Mouse (Mus musculus) bone marrow macrophage, adult 2 months (primary cell): Measurements from ENCODE around the gene Adamts20. TPM values are rescaled to one million over a fixed set of nuclear protein-coding genes. Genes with fewer than 3 reads are reported as not detected.

ENCODE experiments used
- H3K27ac ChIP-seq: 2 replicates; pipeline ENCODE4 v1.5.1; 2012; ENCODE audit warnings: low read depth, low read length; ENCODE audit not compliant: insufficient read depth
- H3K4me1 ChIP-seq: 2 replicates; pipeline ENCODE4 v1.6.1; 2012; ENCODE audit warnings: low read length; ENCODE audit not compliant: control insufficient read depth, insufficient read depth
- H3K4me3 ChIP-seq: 2 replicates; pipeline ENCODE4 v1.5.1; 2012; ENCODE audit warnings: mild to moderate bottlenecking, low read length, moderate library complexity; ENCODE audit not compliant: insufficient read depth
- CTCF ChIP-seq: IDR thresholded peaks from 2 replicates; pipeline ENCODE4 v1.5.1; 2012; ENCODE audit warnings: low read depth, mild to moderate bottlenecking, low read length, moderate library complexity
- POLR2A ChIP-seq: IDR thresholded peaks from 2 replicates; pipeline ENCODE4 v1.6.1; 2012; ENCODE audit warnings: mild to moderate bottlenecking, low read depth, low read length, borderline replicate concordance
- polyA plus RNA-seq: library from polyadenylated mRNA; stranded (reverse); fragments of >200 nt; gene quantifications from 2 replicates; pipeline ENCODE4 v1.2.4, GENCODE M21; 2012; ENCODE audit not compliant: missing spikeins, insufficient read depth, insufficient read length

The Adamts20 gene
- polyA plus RNA-seq, 1 experiment: not detected

DNA sequence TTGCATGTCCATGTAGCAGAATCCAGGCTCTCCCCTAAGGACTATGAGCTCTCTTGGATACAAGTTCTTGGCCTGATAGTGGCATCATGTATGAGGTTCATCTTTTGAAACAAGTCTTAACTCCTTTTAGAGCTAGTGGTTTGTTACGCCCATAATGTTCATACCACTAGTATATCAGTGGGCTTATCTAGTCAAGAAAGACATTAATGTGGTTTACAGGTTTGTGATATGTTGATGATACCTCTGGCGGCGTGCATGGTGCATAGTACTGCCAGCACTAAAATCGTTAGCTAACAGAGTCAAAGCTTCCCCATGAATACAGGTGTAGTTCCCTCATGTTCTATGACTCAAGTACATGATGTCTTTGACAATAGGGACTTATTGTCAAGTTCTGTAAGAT, 205.7 kb downstream of the Adamts20 start:
- Histone ChIP-seq H3K4me1 (no peaks in the 10 kb centered on the region), H3K4me3 (no peak overlapping the region), H3K27ac (no peak overlapping the region)
- no peak for TF ChIP-seq CTCF
- no peak for TF ChIP-seq POLR2A

- Histone ChIP-seq H3K27ac (no peak overlapping the region), H3K4me1 (no peaks in the 10 kb centered on the region), H3K4me3 (no peak overlapping the region)
- no peak for TF ChIP-seq CTCF
- no peak for TF ChIP-seq POLR2A
Measured at GRCm38 (mm10) chr15:94255538-94255937, 209.7 kb downstream of the Adamts20 start.

DNA sequence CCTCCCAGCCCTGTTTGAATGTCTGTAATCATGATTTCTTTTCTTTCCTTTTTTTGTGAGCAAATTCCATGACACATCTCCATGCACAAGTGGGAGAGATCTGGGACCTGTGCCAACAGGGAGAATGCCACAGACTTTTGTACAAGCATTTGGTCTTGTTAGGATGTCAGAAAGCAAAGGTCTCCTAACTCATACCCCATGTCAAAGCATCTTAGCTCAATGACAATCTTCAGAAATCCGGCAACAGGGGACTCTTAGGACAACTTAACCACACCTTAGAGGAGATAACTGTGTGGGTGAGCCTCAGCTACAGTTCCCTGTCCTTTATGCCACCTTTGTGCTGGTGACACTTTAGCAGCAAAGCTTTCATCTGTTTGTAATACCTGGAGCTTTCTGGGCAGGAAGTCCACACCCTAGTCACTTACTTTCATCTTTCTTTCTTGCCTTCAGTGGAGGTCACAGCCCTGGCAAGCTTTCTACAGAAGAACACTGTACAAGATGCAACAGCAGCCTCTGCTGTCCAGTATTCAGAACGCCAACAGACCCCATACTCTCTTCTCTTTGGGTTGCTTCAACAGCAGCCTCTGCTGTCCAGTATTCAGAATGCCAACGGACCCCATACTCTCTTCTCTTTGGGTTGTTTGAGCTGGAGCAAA, 210.2 kb downstream of the Adamts20 start:
- Histone ChIP-seq H3K27ac (no peak overlapping the region), H3K4me3 (no peak overlapping the region), H3K4me1 (no peaks in the 10 kb centered on the region)
- TF ChIP-seq POLR2A (no peak), CTCF (no peak)

DNA sequence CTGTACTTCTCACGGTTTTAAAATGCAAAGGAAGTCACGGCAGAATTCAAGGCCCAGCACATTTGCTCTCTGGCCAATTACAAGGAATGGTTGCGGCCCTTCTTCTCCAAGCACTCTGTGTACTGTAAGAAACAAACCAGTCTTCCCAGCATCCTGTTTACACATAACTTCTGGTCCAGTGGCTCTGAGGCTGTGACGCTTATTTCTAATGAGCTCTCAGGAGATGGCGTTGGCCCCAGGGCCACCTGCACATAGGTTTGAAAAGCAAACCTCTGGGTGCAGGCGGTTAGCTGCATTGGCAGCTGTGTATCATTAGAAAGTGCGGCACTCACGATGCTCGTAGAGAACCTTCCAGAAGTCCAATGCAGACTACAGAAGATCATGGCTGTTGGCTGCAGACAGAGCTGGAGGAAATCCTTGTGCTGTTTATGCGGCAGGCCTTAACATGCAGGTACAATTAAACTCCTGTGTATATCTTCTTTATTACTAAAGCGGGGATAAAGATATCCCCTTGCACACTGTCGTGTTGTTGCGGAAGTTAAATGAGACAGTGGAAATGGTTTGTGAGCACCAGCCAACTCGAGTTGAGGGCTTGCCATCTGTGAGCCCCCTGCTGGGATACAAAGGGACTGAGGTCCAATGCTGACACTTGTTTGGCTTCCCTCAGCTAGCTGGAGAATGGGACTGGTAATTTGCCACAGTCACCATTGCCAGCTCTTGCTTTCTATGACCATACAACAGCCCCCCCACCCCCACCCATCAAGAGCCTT, 210.9 kb downstream of the Adamts20 start:
- no peak for TF ChIP-seq CTCF
- no peak for TF ChIP-seq POLR2A
- Histone ChIP-seq H3K4me1 (no peaks in the 10 kb centered on the region), H3K4me3 (no peak overlapping the region), H3K27ac (no peak overlapping the region)

GRCm38 (mm10) chr15:94252962-94253712, 212.1 kb downstream of the Adamts20 start:
- Histone ChIP-seq H3K4me3 (no peak overlapping the region), H3K4me1 (no peaks in the 10 kb centered on the region), H3K27ac (no peak overlapping the region)
- TF ChIP-seq POLR2A (no peak), CTCF (no peak)

GRCm38 (mm10) chr15:94249766-94250165, 215.5 kb downstream of the Adamts20 start:
- TF ChIP-seq CTCF (no peak), POLR2A (no peak)
- Histone ChIP-seq H3K4me3 (no peak overlapping the region), H3K4me1 (no peaks in the 10 kb centered on the region), H3K27ac (no peak overlapping the region)

- H3K4me3 ChIP-seq: no peak overlapping the region
- TF ChIP-seq POLR2A (no peak), CTCF (no peak)
Measured at GRCm38 (mm10) chr15:94248386-94248785, 216.8 kb downstream of the Adamts20 start.

GRCm38 (mm10) chr15:94246669-94247068, 218.5 kb downstream of the Adamts20 start:
- no peaks in the 10 kb centered on the region for H3K4me1 ChIP-seq
- H3K27ac ChIP-seq: no peak overlapping the region
- no peak for TF ChIP-seq POLR2A
- TF ChIP-seq CTCF: no peak
- no peak overlapping the region for H3K4me3 ChIP-seq

More at GRCm38 (mm10) chr15:94248386-94248785, 216.8 kb downstream of the Adamts20 start:
- Histone ChIP-seq H3K27ac (no peak overlapping the region), H3K4me1 (no peaks in the 10 kb centered on the region)

- Histone ChIP-seq H3K4me3 (no peak overlapping the region), H3K27ac (no peak overlapping the region), H3K4me1 (no peaks in the 10 kb centered on the region)
- TF ChIP-seq CTCF (no peak), POLR2A (no peak)
Measured at GRCm38 (mm10) chr15:94244336-94244735, 220.9 kb downstream of the Adamts20 start.

- Histone ChIP-seq H3K4me3 (no peak overlapping the region), H3K27ac (no peak overlapping the region), H3K4me1 (no peaks in the 10 kb centered on the region)
- TF ChIP-seq POLR2A (no peak), CTCF (no peak)
Measured at GRCm38 (mm10) chr15:94242133-94242532, 223.1 kb downstream of the Adamts20 start.
